Mouse (Mus musculus): Measurements from ENCODE around the gene 1700029F12Rik. TPM values are rescaled to one million over a fixed set of nuclear protein-coding genes. Genes with fewer than 3 reads are reported as not detected.

The 1700029F12Rik gene
- polyA plus RNA-seq, 3 experiments from 2014 or later: not detected

Other genes starting within 250 kb of the 1700029F12Rik start
- under 1 TPM in 1 of 3 experiments, not detected in 2; 0.09 TPM for gene Gcnt4, start 109.7 kb downstream of the 1700029F12Rik start, polyA plus RNA-seq (2017; shearing (Covaris generic))
- under 1 TPM; 0.23 to 0.75 (median 0.37) TPM for gene Fam169a, start 32.9 kb upstream of the 1700029F12Rik start, polyA plus RNA-seq (2017; shearing (Covaris generic))
- 1 to 10 TPM; 2.7 to 8.8 (median 6.8) TPM for gene Gm6169, start 64.9 kb upstream of the 1700029F12Rik start, polyA plus RNA-seq (2017; shearing (Covaris generic))
- 10 to 100 TPM; 32.8 to 50.8 (median 46.4) TPM for gene Gfm2, start 103.6 kb upstream of the 1700029F12Rik start, polyA plus RNA-seq (2017; shearing (Covaris generic))
- gene Nsa2, start 103.6 kb upstream of the 1700029F12Rik start, polyA plus RNA-seq (2017; shearing (Covaris generic)): 100 to 1,000 TPM; 126 to 177 (median 127) TPM
- gene Hexb, start 164.0 kb upstream of the 1700029F12Rik start, polyA plus RNA-seq (2017; shearing (Covaris generic)): 100 to 1,000 TPM in 1 of 3 experiments, 10 to 100 TPM in 2; 58.3 to 103 (median 64.1) TPM
- 1 to 10 TPM; 1.7 to 4.6 (median 3.3) TPM for gene Enc1, start 206.7 kb upstream of the 1700029F12Rik start, polyA plus RNA-seq (2017; shearing (Covaris generic))